Mouse (Mus musculus) mesoderm, embryonic 11.5 days (tissue): ENCODE data around the gene Sparc.

Source experiments
- DNase-seq: peaks from one replicate; pipeline ENCODE4 v3.0.0-alpha.2; 2012; ENCODE audit warnings: low read depth, low spot score

Gene Sparc

DNA sequence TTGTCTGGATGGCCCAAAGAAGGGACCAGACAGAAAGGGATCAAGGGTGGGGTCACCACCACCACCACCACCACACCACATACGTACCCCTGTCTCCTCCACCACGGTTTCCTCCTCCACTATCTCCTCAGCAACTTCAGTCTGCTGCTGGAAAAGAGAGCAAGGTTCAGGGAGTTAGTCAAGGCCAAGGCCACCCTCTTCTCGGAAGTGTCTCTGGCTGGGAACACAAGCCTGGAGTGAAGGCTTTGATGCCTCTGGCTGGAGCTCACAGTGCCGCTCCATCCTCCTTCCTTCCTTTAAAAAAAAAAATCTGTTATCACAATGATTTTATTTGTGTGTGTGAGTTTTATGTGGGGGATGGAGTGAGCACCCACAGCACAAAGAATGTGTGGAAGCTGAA is 15.8 kb downstream of the Sparc start:
- no peak for DNase-seq

DNA sequence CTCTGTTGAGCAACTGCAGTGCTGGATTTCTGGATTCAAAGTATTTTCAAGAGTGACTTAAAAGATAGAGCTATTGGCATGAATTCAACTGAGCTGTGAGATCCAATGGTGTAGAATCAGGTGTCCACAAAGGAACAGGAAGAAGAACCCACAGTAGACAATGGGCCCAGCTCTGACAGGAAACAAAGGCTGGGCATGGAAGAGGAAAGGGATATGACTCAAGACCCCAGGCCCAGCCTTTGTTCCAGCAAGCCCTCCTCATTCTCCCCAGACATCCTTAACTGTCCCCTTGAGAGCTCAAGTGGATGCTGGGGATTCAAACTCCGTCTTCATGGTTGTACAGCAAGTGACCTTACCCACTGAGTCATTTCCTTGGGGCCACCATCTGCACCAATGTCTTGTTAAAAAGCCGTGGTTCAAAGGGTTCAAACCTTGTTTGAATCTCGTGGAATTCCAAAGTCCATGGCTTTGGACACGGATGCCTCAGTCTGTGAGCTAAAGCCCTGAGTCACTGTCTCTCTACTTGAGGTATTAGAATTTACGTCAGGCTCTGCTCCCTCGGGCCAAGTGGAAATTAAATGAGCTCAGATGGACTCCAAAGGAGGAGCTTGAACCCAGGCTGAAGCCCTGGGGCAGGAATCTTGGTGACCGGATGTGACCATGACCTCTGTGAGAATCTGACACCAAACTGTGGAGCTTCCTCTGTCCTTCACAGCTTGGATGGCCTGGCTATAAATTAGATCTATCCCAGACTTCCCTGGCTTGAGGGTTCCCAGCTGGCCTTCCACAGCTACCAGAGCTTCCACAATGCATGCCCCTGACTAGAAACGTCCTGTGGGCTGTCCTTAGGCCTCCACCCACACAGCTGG is 17.1 kb downstream of the Sparc start:
- DNase-seq, result peak; percentile 56

DNA sequence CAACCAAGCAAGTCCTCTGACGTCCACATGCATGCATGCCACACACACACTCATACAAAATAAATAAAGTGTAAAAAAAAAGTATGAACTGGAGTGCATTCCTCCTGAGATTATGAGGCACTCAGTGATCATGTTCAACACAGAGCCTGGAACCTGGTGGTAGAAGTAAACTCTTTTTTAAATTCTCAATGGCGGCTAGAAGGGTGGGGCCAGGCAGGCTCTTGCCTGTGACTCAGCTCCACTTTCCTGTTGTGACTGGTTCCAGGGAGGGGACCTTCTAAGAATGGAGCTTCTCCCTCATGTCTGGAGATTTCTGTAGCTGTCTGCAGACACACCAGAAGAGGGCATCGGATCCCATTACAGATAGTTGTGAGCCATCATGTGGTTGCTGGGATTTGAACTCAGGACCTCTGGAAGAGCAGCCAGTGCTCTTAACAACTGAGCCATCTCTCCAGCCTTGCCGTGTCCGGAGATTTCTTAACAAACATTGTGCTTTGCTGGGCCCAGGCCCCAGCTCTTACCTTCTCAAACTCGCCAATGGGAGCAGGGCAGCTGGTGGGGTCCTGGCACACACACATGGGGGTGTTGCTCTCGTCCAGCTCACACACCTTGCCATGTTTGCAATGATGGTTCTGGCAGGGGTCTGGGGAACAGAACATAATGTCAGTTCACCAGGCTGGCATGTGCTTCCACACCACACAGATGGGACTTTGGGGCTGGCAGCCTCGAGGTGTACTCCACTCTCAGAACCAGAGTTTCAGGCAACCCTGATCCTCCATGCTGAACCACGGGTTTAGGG is 18.1 kb downstream of the Sparc start:
- DNase-seq, result no peak

DNA sequence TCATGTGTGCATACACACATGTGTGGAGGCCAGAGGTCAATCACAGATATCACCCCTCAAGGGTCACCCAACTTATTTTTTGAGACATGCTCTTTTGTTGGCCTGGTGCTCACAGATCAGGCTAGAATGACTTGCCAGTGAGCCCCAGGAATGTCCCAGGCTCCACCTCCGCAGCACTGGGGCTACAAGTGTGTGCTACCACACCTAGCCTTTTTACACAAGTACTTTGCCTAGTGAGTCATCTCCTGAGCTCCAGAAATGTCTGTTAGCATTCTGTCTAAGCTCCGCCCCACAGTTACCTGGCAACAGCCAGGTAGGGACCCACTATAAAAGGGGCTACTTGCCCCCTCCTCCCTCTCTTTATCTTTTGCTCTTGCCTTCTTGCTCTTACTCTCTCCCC is 22.1 kb downstream of the Sparc start:
- DNase-seq, result no peak

DNA sequence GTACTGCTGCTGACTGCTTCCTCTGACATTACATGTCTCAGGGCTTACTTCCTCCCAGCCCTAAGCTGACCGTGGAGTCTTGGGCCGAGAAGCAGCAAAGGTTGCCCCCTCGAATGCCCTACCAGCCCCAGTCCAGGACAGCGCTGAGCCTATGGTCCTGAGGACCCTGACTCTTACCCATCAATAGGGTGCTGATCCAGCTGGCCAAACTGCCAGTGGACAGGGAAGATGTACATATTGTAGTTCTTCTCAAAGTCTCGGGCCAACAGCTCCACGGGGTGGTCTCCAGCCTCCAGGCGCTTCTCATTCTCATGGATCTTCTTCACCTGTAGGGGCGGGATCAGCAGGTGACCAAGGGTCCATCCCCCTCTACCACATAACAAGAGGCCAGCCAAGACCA is 24.6 kb downstream of the Sparc start:
- DNase-seq, result no peak

DNA sequence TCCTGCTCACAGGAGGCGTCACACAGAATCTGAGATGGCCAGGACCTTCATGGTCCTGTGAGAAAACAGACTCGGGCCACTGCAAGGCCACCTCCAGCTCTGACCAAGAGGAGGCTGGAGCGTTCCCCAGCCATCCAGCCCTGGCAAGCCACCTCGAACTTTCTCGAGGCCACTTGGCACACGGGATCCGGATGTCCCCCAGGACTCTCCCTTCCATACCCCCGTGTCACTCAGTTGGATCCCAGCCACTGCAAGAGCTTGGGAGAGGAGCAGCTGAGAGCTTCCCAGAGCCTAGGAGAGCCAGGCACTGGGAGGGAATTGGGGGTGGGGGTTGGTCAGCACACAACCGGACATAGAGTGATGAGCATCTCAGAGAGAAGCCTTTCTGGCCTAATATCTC is 25.5 kb downstream of the Sparc start:
- DNase-seq, result no peak

DNA sequence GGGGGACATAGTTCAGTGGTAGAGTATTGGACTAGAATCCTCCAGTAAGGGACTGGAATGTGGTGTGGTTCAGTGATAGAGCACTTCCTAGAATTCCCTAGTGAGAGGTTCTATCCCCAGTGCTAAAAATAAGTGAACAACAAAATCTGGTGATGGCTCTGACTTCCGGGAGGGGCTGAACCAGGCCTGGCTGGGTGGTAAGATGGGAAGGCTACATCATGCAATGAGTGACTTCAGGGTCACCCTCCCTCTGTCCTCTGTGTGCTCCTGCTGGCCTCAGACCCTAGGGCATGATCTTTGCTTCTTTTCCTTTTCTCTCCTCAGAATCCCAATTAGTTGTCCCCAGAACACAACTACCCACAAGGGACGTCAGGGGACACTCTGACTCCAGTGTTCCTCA is 25.9 kb downstream of the Sparc start:
- DNase-seq, result no peak

DNA sequence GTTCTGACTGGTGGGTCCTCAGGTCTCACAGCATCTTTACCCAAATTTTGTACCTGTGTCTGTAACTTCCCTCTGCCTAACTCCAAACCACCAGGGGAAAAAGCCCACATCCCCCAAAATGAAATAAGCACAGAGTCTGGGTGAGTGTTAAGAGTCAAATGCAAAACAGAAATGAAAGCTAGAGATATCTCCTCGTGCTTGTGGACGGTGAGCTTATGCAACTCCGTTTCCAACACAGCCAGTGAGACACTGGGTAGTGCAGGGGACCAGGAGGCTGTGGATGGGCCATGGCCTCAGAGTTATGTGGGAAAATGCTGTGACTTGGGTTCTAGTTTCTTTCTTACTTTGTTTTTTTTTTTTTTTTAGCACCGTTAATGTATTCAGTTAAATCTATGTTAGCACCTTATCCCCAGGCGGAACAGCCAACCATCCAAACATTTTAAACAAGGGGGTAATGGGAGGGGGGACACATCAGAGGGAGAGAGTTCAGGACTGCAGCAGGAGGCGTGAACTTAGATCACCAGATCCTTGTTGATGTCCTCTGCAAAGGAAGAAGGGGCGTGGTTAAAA is 27.8 kb downstream of the Sparc start:
- DNase-seq, result no peak

DNA sequence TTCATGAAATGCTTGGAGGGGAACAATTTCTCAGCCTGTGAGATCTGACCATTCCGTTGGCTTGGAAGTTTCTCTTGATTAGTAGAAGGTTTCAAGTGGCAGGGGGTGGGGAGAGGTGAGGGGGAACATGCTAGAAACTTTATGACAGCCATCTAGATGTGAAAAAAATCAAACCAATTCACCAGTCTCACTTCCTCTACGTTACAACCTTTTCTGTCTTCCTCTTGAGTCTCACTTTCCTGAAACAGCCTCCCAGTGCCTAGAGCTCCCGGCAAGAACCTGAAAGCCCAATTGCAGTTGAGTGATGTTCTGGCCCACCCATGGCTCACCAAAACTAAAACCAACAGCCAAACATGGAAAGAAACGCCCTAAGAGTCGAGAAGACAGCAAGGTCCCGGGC is 28.4 kb downstream of the Sparc start:
- no peak for DNase-seq

DNA sequence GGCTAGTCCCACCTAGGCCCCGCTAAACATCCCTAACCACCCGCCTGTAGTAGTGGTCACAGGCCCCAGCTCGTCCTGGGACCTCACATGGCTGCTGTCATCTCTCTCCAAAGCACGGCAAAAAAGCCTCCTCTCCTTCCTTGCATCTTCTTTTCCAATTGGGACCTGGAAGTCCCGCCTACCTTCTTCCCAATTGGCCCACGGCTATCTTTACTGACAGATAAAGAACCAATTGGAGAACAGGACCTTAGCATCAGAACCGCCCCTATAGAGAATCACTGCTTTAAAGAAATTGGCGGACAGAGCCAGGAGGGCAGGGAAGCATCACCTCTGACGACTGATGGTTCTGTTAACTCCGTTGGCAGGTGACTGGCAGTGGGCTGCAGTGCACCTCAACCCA is 30.5 kb downstream of the Sparc start:
- DNase-seq, result no peak

DNA sequence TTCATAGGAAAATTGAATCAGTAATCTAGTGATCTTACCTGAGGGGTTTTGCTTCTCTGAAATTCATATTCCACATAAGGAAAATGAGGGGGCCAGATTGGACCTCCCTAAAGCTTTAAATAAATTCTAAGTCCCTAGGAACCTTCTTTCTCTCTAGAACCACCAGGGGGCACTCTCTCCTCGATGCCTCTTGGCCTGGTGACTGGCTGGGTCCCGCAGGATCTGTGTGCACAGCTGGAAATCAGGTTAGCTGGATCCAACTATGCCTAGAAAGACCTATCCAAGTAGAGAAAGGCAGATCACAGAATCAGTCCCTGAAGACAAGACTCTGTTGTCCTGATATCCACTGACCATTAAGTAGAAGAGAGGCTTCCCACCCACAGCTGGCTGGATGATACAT is 33.2 kb downstream of the Sparc start:
- DNase-seq, result peak; percentile 87

DNA sequence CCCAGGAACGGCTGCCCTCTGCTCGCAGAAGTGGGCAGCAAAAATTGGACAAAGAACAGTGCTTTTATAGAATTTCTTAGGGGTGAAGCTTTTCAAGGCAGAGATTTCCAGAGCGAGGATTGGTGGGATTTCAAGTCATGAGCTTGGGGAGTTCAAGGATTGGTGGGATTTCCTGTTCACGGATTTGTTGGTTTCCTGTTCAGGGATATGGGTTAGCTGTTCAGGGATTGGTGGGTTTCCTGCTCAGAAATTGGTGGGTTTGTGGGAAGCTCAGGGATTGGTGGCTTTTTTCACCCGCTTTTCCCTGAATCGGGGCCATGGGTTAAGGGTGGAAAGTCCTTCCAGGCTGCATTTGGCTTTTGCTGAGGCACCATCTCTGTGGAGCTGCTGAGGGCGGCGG is 35.4 kb downstream of the Sparc start:
- peak; percentile 43 for DNase-seq

DNA sequence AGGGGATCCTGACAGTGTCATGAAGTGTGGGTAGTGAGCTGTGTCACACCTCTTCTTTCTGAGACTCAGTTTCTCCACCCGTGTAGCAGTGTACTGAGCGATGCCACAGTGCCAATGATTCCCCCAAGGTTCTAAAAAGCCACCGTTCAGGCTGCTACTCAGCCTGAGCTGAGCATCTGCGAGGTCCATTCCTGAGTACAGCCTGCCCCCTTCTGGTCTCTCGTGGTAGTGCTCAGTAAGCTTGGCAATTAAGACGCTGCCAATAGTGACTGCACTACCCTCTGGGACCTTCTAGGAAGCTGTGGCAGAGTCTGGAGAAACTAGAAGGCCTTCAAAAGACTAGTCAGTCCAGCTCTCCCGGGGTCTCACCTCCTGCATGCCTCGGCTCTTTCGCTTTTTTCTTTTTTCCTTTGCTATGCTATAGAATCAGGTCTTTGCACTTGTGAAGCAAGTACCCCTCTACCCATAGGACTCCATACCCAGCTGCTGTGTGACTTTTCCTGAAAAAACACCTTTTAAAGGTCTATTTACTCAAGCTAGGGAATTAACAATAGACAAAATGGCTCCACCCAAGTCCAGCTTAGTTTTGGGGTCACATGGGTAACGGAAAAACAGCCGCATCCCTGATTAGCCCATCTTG is 36.4 kb downstream of the Sparc start:
- peak; percentile 93 for DNase-seq

DNA sequence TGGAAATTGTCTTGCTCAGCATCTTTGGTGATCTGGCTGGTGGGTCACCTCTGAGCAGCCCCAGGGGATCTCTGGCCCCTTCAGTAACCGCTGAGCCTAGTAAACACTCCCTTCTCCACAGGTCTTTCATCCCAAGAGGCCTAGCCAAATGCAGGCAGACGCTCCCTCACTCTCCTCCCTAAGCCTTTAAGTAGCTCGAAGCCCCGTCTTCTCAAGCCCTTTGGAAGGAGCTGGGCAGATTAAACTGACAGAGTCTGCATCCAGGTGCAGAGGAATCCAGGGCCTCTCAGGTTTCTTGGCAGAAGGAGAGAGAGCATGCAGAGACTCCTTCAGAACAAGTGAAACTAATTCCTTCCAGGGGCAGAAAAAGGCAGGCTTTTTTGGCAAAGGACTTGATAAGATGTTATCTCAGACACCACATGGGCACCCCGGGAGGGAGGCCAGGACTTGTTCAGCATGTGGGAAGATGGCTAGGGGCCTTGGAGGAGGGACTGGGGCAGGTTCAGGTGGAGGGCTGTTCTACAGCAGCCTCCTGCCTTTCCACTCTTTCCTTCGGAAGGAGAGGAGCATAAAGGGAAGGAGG is 39.4 kb downstream of the Sparc start:
- no peak for DNase-seq

DNA sequence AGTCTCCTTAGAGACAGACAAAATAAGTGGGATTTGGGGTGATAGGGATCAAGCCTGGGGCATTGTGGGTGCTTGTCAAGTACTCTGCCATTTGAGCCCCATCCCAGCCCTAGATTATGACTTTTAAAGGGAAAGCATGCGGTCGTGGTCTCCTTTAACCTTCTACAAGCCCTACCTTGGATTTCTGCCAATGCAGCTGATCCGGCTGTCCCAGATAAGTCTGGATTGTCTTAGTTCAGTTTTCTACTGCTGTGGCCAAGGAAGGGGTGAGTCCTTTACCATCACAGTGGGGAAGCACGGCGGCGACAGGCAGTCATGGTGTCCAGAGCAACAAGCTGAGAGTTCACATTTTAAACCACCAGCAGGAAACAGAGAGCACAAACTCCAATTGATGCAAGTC is 42.1 kb downstream of the Sparc start:
- no peak for DNase-seq

DNA sequence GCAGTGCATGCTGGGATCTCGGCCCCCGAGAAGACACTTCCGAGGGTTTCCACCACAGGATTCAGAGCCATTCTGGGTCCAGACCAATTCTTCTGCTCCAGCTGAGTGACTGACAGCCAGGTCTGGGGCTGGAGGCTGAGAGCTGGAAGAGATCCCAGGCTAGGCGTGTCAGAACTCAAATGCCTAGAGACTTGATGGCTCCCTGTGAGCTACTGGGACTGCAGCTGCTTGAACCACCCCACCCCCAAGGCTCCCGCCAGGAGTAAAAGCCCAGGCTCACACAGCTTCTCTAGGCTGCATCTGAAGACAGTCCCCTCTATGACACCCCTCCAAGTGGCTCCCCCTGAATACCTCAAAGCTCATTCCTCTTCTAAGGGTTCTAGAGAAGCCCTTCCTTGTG is 44.6 kb downstream of the Sparc start:
- DNase-seq, result no peak

DNA sequence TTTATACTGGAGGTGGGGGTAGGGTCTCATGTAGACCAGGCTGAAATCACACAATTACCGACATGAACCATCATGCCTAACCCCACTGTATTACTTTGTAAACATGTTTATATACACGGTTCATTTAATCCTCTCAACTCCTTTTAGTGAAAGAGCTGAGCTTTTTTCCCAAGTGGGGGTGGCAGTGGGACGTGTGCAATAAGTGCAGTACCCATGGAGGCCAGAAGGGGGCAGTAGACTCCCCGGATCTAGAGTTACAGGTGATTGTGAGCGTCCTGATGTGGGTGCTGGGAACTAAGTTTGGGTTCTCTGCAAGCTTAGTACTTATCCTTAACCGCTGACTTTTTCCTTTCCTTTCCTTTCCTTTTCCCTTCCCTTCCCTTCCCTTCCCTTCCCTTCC is 49.1 kb downstream of the Sparc start:
- DNase-seq, result no peak

DNA sequence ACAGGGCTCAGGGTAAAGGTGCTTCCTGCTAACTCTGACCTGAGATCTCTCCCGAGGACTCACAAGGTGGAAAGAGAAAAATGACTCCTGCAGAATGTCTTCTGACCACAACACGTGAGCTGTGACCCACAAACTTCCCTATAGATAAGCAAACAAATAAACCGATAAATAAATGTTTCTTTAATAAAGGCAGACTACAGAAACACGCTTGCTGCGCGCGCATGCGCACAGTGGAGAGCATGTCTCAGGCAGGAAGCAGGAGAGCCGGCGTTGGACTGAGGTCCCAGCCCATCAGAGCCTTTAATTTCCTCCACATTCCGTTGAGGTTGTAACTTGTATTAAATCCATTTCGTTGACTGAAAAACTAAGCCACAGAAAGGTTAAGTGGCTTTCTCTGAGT is 49.6 kb downstream of the Sparc start:
- no peak for DNase-seq

DNA sequence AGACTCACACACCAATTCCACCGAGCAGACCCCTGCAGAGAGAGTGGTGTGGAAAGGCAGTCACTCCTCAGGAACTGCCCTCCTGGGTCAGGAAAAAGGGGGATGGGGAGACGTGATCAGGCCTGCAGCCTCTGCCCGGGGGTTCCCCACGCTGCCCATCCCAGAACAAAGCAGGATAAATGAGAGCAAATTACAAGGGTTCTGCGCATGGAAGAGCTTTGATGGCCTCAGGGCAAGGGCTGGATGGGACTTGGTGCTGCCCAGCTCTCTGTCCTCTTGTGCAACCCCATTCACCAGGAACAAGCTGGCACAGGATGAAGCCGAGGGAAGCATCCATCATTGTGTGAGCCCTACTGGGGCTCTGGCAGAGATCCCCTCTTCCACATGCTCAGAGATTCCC is 51.0 kb downstream of the Sparc start:
- no peak for DNase-seq

DNA sequence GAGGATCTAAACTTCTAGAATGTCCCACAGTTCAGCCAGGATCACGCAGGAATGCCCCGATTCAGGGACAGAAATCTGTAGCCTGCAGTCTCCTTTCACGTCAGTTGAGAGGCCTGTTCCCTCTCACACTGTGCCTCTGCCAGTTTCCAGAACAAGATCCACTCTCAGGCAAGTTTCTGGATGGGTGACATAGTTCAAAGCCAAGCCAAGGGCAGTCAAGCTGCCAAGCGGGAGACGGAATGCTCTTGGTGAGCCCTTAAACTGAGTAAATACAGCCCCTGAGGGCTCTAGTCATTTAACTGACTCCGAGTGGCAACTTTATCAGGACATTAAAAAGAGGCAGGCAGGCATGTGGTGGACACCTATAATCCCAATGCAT is 53.9 kb downstream of the Sparc start:
- DNase-seq, result no peak

DNA sequence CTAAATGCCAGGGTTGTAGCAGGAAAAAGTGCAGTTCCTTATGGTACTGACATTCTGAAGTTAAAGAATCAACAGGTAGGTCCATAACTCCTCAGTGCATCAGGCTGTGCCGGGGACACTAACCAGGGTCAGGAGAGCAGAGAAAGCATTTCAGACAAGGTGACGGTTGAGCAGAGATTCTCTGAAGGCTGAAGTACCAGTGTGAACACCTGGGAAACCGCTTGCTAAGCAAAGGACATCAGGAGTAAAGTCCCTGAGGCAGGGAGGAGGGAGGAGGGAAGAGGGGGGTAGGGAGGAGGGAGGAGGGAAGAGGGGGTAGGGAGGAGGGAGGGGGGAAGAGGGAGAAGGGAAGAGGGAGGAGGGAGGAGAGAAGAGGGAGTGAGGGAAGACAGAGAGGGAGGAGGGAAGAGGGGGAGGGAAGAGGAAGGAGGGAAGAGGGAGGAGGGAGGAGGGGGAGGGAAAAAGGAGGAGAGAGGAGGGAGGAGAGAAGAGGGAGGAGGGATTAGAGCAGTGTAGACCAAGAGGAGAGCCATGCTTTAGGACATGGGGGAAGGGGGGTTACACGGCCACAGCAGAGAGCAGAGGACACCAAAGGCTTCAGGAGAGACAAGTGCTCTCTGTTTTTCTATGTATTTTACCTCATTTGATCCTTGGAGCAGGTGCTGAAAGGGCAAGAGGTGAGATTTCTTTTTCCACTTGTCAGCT is 54.4 kb downstream of the Sparc start:
- DNase-seq, result no peak
